Mouse (Mus musculus): ENCODE data around the gene Foxf2.

Foxf2 gene

GRCm38 (mm10) chr13:31626183-31626801 is 676 bp downstream of the Foxf2 start:
- DNase-seq (ENCODE audit: low read depth, low spot score): peak; percentile 7

GRCm38 (mm10) chr13:31626991-31627625 is 1.5 kb downstream of the Foxf2 start:
- no peak for DNase-seq (ENCODE audit: low read depth, low spot score)

GRCm38 (mm10) chr13:31627864-31628690 is 2.5 kb downstream of the Foxf2 start:
- no peak for DNase-seq (ENCODE audit: low read depth, low spot score)

GRCm38 (mm10) chr13:31628691-31629180 is 3.1 kb downstream of the Foxf2 start:
- no peak for DNase-seq (ENCODE audit: low read depth, low spot score)

GRCm38 (mm10) chr13:31629321-31629851 is 3.8 kb downstream of the Foxf2 start:
- DNase-seq (ENCODE audit: low read depth, low spot score): peak; percentile 16

- DNase-seq (ENCODE audit: low read depth, low spot score): no peak
Observed at GRCm38 (mm10) chr13:31630051-31630450, 4.4 kb downstream of the Foxf2 start.

- DNase-seq (ENCODE audit: low read depth, low spot score): no peak
Observed at GRCm38 (mm10) chr13:31630551-31630950, 4.9 kb downstream of the Foxf2 start.

- no peak for DNase-seq (ENCODE audit: low read depth, low spot score)
Observed at GRCm38 (mm10) chr13:31631291-31631690, 5.7 kb downstream of the Foxf2 start.

GRCm38 (mm10) chr13:31632450-31632849 is 6.8 kb downstream of the Foxf2 start:
- DNase-seq (ENCODE audit: low read depth, low spot score): peak; percentile 53

GRCm38 (mm10) chr13:31633259-31633658 is 7.6 kb downstream of the Foxf2 start:
- no peak for DNase-seq (ENCODE audit: low read depth, low spot score)

GRCm38 (mm10) chr13:31635546-31635945 is 9.9 kb downstream of the Foxf2 start:
- no peak for DNase-seq (ENCODE audit: low read depth, low spot score)

- no peak for DNase-seq (ENCODE audit: low read depth, low spot score)
Observed at GRCm38 (mm10) chr13:31641517-31641916, 15.9 kb downstream of the Foxf2 start.

- no peak for DNase-seq (ENCODE audit: low read depth, low spot score)
Observed at GRCm38 (mm10) chr13:31652131-31652745, 26.6 kb downstream of the Foxf2 start.

GRCm38 (mm10) chr13:31656249-31656648 is 30.6 kb downstream of the Foxf2 start:
- peak; percentile 36 for DNase-seq (ENCODE audit: low read depth, low spot score)

- no peak for DNase-seq (ENCODE audit: low read depth, low spot score)
Observed at GRCm38 (mm10) chr13:31658212-31658611, 32.6 kb downstream of the Foxf2 start.

- DNase-seq (ENCODE audit: low read depth, low spot score): peak; percentile 76
Observed at GRCm38 (mm10) chr13:31658963-31659362, 33.3 kb downstream of the Foxf2 start.

GRCm38 (mm10) chr13:31661211-31661610 is 35.6 kb downstream of the Foxf2 start:
- DNase-seq (ENCODE audit: low read depth, low spot score): no peak

- no peak for DNase-seq (ENCODE audit: low read depth, low spot score)
Observed at GRCm38 (mm10) chr13:31665376-31665775, 39.8 kb downstream of the Foxf2 start.

- no peak for DNase-seq (ENCODE audit: low read depth, low spot score)
Observed at GRCm38 (mm10) chr13:31667919-31668524, 42.4 kb downstream of the Foxf2 start.

- peak; percentile 55 for DNase-seq (ENCODE audit: low read depth, low spot score)
Observed at GRCm38 (mm10) chr13:31672093-31672492, 46.5 kb downstream of the Foxf2 start.
